Mouse (Mus musculus) T-helper 2 cell (primary cell): ENCODE data around the gene Gpr89.

Experiments used
- in situ Hi-C: fragments of 300-600 bp; cut with MboI, MseI; formaldehyde crosslinking; loops from one replicate; pipeline ENCODE4 v1.15.1; 2025; ENCODE audit warnings: high pct_unique_total_duplicates

Gpr89 gene

GRCm38 (mm10) chr3:96904851-96905541 lies at the start of gene Gpr89:
TSS of gene Gpr89 (minus strand) at chr3:96905346.
- in situ Hi-C loops, result loop anchor here (5.0 kb wide), 1 partner anchor 93 kb away; no protein-coding TSS in a partner anchor

- in situ Hi-C loops, result no loop called here
Measured at GRCm38 (mm10) chr3:96953489-96954233, 48.5 kb upstream of the Gpr89 start.

GRCm38 (mm10) chr3:96942706-96943105 lies 37.6 kb upstream of the Gpr89 start:
- in situ Hi-C loops, result no loop called here

GRCm38 (mm10) chr3:96938738-96939137 lies 33.6 kb upstream of the Gpr89 start:
- in situ Hi-C loops, result loop anchor here (5.0 to 10.0 kb wide), 3 partner anchors 149 to 396 kb away; no protein-coding TSS in a partner anchor

- in situ Hi-C loops, result loop anchor here (5.0 to 10.0 kb wide), 3 partner anchors 150 to 397 kb away; no protein-coding TSS in a partner anchor
Measured at GRCm38 (mm10) chr3:96937606-96938005, 32.5 kb upstream of the Gpr89 start.

- in situ Hi-C loops, result loop anchor here (5.0 to 10.0 kb wide), 3 partner anchors 151 to 399 kb away; no protein-coding TSS in a partner anchor
Measured at GRCm38 (mm10) chr3:96936241-96936640, 31.1 kb upstream of the Gpr89 start.

GRCm38 (mm10) chr3:96931261-96931681 lies 26.1 kb upstream of the Gpr89 start:
- in situ Hi-C loops, result loop anchor here (10.0 kb wide), 2 partner anchors 254 to 404 kb away; no protein-coding TSS in a partner anchor

GRCm38 (mm10) chr3:96925920-96926319 lies 20.8 kb upstream of the Gpr89 start, which contains the start of gene Gja8:
TSS of gene Gja8 (minus strand) at chr3:96926020.
- in situ Hi-C loops, result no loop called here

- in situ Hi-C loops, result no loop called here
Measured at GRCm38 (mm10) chr3:96924631-96925030, 19.5 kb upstream of the Gpr89 start.

- in situ Hi-C loops, result no loop called here
Measured at GRCm38 (mm10) chr3:96920991-96921390, 15.8 kb upstream of the Gpr89 start.

- in situ Hi-C loops, result loop anchor here (5.0 kb wide), 1 partner anchor 93 kb away; no protein-coding TSS in a partner anchor
Measured at GRCm38 (mm10) chr3:96905592-96905991, 446 bp upstream of the Gpr89 start.

- in situ Hi-C loops, result no loop called here
Measured at GRCm38 (mm10) chr3:96904393-96904792, 753 bp downstream of the Gpr89 start, which contains the start of gene Gja5. TSS of gene Gja5 (plus strand) at chr3:96904693.

- in situ Hi-C loops, result no loop called here
Measured at GRCm38 (mm10) chr3:96902336-96902999, 2.7 kb downstream of the Gpr89 start.

- in situ Hi-C loops, result no loop called here
Measured at GRCm38 (mm10) chr3:96883690-96884089, 21.5 kb downstream of the Gpr89 start.

- in situ Hi-C loops, result no loop called here
Measured at GRCm38 (mm10) chr3:96882061-96882849, 22.9 kb downstream of the Gpr89 start.

- in situ Hi-C loops, result no loop called here
Measured at GRCm38 (mm10) chr3:96881557-96881956, 23.6 kb downstream of the Gpr89 start.

- in situ Hi-C loops, result no loop called here
Measured at GRCm38 (mm10) chr3:96880385-96880784, 24.8 kb downstream of the Gpr89 start.

- in situ Hi-C loops, result no loop called here
Measured at GRCm38 (mm10) chr3:96879536-96879935, 25.6 kb downstream of the Gpr89 start.

- in situ Hi-C loops, result no loop called here
Measured at GRCm38 (mm10) chr3:96874808-96875571, 30.2 kb downstream of the Gpr89 start.

- in situ Hi-C loops, result no loop called here
Measured at GRCm38 (mm10) chr3:96872501-96872900, 32.6 kb downstream of the Gpr89 start.
